Mouse (Mus musculus) liver, embryonic 11.5 days (tissue): ENCODE data around the gene Myb. TPM values are rescaled to one million over a fixed set of nuclear protein-coding genes. Genes with fewer than 3 reads are reported as not detected.
"Not testable (repeated sequence)": the region's sequence is repeated elsewhere in the genome, so short reads cannot be mapped to it uniquely, and the experiment has no call there.

Experiments
- ATAC-seq: fragments of 200-750 bp; cut with Nextera tagmentation; replicated peaks from 2 replicates; pipeline ENCODE4 v1.8.0; 2017; ENCODE audit warnings: moderate number of reproducible peaks, mild to moderate bottlenecking, moderate TSS enrichment, moderate library complexity; ENCODE audit not compliant: low FRiP score
- DNase-seq: peaks from one replicate; pipeline ENCODE4 v3.0.0-alpha.2; 2017; ENCODE audit warnings: low spot score
- H3K27ac ChIP-seq: fragments of 300-500 bp; sonication (generic); 2 replicates; pipeline ENCODE4 v1.5.1; 2014; ENCODE audit warnings: mild to moderate bottlenecking, low read depth, low read length, control low read depth
- H3K27me3 ChIP-seq: fragments of 300-500 bp; sonication (generic); replicated peaks from 2 replicates; pipeline ENCODE4 v1.6.1; 2014; ENCODE audit warnings: low read length, mixed read lengths; ENCODE audit not compliant: control insufficient read depth, insufficient read depth
- H3K36me3 ChIP-seq: fragments of 300-500 bp; sonication (generic); 2 replicates; pipeline ENCODE4 v1.6.1; 2014; ENCODE audit warnings: mild to moderate bottlenecking, low read length, moderate library complexity, mixed read lengths; ENCODE audit not compliant: control insufficient read depth, insufficient read depth
- H3K4me1 ChIP-seq: fragments of 300-500 bp; sonication (generic); replicated peaks from 2 replicates; pipeline ENCODE4 v1.6.1; 2014; ENCODE audit warnings: low read length, mixed read lengths; ENCODE audit not compliant: control insufficient read depth, insufficient read depth
- H3K4me2 ChIP-seq: fragments of 300-500 bp; sonication (generic); 2 replicates; pipeline ENCODE4 v1.6.1; 2014; ENCODE audit warnings: mild to moderate bottlenecking, control low read depth, moderate library complexity
- H3K4me3 ChIP-seq: fragments of 300-500 bp; sonication (generic); 2 replicates; pipeline ENCODE4 v1.5.1; 2014; ENCODE audit warnings: low read depth, low read length, control low read depth
- H3K9ac ChIP-seq: fragments of 300-500 bp; sonication (generic); 2 replicates; pipeline ENCODE4 v1.6.1; 2014; ENCODE audit warnings: low read depth, low read length, control low read depth
- H3K9me3 ChIP-seq: fragments of 300-500 bp; sonication (generic); 2 replicates; pipeline ENCODE4 v1.6.1; 2016; ENCODE audit warnings: low read length, inconsistent platforms, mixed read lengths; ENCODE audit not compliant: control insufficient read depth
- WGBS: fragments of 180-500 bp; shearing (Covaris S2); extraction: QIAGEN DNeasy Blood & Tissue Kit; methylation state at CpG from one replicate; pipeline ENCODE4 v1.1.7; 2014; 5-methylcytosine and 5-hydroxymethylcytosine counted together
- polyA plus RNA-seq: library from polyadenylated mRNA; unstranded; fragments of >200 nt; fragmentation: Nextera tagmentation; extraction: Ambion mirVana; gene quantifications from 2 replicates; pipeline ENCODE4 v1.2.1, GENCODE M21; 2014

The Myb gene
- polyA plus RNA-seq, 1 experiment from 2014 or later, result 40.3 TPM

DNA sequence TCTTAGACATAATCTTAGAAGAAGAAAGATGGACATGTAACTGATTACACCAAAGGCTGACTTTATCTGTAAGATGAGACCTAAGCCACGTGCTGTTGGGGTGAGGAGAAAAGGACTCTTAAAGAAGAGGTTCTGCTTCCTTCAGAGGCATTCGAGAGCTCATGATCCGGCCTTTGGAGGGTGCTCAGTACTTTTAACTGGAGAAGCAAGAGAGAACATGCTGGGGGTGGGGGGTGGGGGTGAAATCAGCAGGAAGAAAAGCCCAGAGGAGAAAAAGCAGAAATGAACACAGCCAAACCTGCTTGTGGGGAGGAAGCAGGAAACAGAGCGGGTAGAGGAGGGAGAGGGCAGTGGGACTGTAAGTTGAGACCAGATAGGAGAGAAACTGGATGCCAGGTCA lies 7.4 kb downstream of the Myb start:
- DNase-seq (no peak), ATAC-seq (no peak)
- Histone ChIP-seq H3K4me1 (peaks cover 13% of the 10 kb centered on the region), H3K4me3 (no peak overlapping the region), H3K36me3 (peaks cover under 1% of the 10 kb centered on the region; the same call in 1 of the 2 replicates), H3K9me3 (no peaks in the 10 kb centered on the region), H3K9ac (no peak overlapping the region), H3K27ac (no peak overlapping the region), H3K4me2 (no peak overlapping the region), H3K27me3 (0 out of 2 replicates have a peak, but pooled peaks cover 3% of the 10 kb centered on the region)
- 54% methylated on average over 4 of the region's 4 CpGs for WGBS

DNA sequence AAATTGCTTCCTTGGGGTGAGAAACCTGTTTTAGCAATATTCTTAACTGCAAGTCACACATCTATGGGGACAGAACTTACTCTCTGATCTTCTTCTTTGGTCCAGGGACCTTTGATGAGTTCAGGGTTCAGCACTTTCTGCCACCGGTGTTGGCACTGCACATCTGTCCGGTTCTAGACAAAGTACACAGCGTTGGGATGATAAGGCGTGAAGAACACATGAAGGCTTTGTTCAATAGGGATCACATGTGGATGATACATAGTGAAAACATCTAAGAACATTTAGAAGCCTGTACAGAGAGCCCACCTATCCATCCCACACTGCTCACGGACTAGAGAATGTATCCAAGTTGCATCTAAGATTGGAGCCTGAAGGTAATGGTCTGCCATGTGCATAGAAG lies 8.0 kb downstream of the Myb start:
- peaks cover 3% of the 10 kb centered on the region; the same call in 1 of the 2 replicates for H3K36me3 ChIP-seq
- 84% methylated on average over 5 of the region's 5 CpGs for WGBS

GRCm38 (mm10) chr10:21151320-21151719 lies 9.5 kb downstream of the Myb start:
- peaks cover 3% of the 10 kb centered on the region; the same call in 1 of the 2 replicates for H3K36me3 ChIP-seq
- ATAC-seq (no peak), DNase-seq (no peak)
- H3K4me2 ChIP-seq, result no peak overlapping the region
- H3K9ac ChIP-seq, result no peak overlapping the region
- no peak overlapping the region for H3K4me3 ChIP-seq
- H3K9me3 ChIP-seq, result no peaks in the 10 kb centered on the region
- no peaks in the 10 kb centered on the region for H3K27me3 ChIP-seq
- H3K27ac ChIP-seq, result no peak overlapping the region
- peaks cover 4% of the 10 kb centered on the region; the same call in 1 of the 2 replicates for H3K4me1 ChIP-seq

More for the DNA sequence above, 8.0 kb downstream of the Myb start:
- Histone ChIP-seq H3K9ac (no peak overlapping the region), H3K4me1 (peaks cover 7% of the 10 kb centered on the region; the same call in 1 of the 2 replicates), H3K27ac (no peak overlapping the region), H3K27me3 (no peaks in the 10 kb centered on the region), H3K9me3 (no peaks in the 10 kb centered on the region), H3K4me2 (no peak overlapping the region), H3K4me3 (no peak overlapping the region)
- DNase-seq, result no peak
- ATAC-seq, result no peak

DNA sequence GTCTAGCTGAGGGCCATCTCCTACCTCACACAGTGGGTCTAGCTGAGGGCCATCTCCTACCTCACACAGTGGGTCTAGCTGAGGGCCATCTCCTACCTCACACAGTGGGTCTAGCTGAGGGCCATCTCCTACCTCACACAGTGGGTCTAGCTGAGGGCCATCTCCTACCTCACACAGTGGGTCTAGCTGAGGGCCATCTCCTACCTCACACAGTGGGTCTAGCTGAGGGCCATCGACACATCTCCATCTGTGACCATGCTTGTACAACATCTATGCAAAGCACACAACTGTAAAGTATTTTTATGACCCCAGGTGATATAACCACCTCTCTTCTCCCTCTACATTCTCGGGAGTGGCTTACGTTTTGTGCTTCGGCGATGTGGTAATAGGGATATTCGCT lies 10.8 kb downstream of the Myb start:
- 93% methylated on average over 6 of the region's 6 CpGs for WGBS
- H3K4me2 ChIP-seq, ATAC-seq, H3K27ac ChIP-seq, H3K4me3 ChIP-seq, H3K9me3 ChIP-seq, H3K36me3 ChIP-seq, H3K4me1 ChIP-seq, DNase-seq, H3K9ac ChIP-seq, H3K27me3 ChIP-seq: not testable (repeated sequence)

DNA sequence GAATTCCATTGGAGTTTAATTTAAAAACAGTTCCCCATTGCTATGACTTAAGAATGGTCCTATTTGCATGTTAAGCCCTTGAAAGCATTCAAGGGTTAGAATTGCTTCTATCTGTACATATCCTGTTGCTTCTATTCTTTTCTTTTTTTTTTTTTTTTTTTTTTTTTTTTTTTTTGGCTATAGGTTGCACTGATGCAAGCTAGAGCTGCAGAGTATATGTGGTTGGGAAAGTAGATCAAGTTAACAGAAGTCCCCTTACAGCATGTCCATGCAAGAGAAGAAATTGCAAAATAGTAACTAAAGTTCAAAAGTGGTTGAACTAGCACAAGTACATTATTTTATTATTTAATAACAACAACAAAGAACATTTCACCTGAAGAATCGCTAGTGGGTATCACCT lies 14.1 kb downstream of the Myb start:
- ATAC-seq, result no peak
- no peak for DNase-seq
- WGBS, result 82% methylated on average over 1 of the region's 1 CpGs
- peaks cover 5% of the 10 kb centered on the region; the same call in 1 of the 2 replicates for H3K36me3 ChIP-seq
- H3K9ac ChIP-seq, result no peak overlapping the region
- H3K4me1 ChIP-seq, result no peaks in the 10 kb centered on the region
- H3K9me3 ChIP-seq, result no peaks in the 10 kb centered on the region
- no peak overlapping the region for H3K27ac ChIP-seq
- no peak overlapping the region for H3K4me3 ChIP-seq
- no peaks in the 10 kb centered on the region for H3K27me3 ChIP-seq
- H3K4me2 ChIP-seq, result no peak overlapping the region

DNA sequence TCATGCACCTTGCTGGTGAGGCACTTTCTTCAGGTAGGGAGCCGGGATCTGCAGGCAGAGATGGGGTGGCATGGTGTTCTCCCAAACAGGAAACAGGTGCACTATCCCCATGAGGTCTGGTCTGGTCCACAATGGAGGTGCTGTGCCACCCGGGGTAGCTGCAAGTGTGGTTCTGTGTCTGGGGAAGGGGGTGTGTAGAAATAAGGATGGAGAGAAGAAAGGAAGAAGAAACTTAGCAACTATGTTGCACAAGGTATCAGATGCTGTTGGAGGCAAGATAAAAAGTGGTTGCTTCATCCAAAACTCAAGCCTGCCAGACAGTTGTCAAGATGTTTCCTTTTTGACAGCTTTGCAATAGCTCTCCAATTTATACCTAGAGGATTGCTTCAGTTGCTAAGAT lies 14.5 kb downstream of the Myb start:
- no peaks in the 10 kb centered on the region for H3K27me3 ChIP-seq
- 77% methylated on average over 2 of the region's 2 CpGs for WGBS
- no peaks in the 10 kb centered on the region for H3K9me3 ChIP-seq
- peaks cover 5% of the 10 kb centered on the region; the same call in 1 of the 2 replicates for H3K36me3 ChIP-seq
- no peaks in the 10 kb centered on the region for H3K4me1 ChIP-seq
- no peak overlapping the region for H3K4me2 ChIP-seq
- no peak for ATAC-seq
- peak; percentile 30 for DNase-seq
- H3K9ac ChIP-seq, result no peak overlapping the region
- no peak overlapping the region for H3K4me3 ChIP-seq
- H3K27ac ChIP-seq, result no peak overlapping the region

DNA sequence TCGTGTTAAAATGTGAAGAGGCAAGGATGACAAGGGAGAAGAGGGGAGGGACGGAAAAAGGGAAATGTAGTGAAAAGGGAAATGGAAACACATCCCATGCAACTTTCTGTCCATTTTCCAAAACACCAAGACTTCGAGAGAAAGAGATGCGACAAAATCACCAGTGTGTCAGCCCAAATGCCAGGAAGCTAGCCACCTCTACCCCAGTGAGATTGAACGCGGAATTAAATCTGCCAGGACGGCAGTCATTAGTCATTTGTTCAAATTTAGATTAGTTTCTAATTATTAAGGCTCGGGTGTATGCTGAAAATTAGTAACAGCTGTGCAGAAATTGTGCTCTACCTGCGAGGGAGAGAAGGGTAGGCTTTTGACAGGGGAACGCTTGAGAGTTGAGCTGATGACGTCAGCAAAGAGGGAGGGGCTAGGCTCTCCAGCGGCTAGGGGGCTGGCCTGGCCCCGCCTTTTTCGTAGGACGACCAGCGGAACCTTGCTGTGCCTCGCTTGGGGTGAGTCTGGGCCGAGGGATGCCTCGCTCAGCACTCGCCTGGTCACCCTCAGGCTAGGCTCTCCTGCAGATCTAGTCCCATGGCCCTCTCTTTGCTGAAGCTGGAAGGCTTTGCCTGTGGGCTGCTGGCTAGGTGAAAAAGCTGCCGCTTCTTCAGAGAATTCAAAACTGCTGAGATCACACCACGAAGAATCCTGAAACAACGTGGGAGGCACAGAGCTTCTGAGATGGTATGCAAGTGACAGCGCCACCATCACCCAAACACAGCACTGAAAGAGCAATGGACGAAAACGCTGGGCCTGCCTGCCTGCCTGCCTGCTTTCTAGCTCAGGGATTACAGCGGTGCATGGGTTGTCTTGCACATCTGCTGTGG lies 15.9 kb downstream of the Myb start:
- H3K9me3 ChIP-seq, result no peaks in the 10 kb centered on the region
- WGBS, result 47% methylated on average over 27 of the region's 27 CpGs
- no peak overlapping the region for H3K27ac ChIP-seq
- DNase-seq, result peak; percentile 66
- peak overlapping the region; percentile 61 for H3K4me2 ChIP-seq
- no peak overlapping the region for H3K9ac ChIP-seq
- H3K4me3 ChIP-seq, result peak overlapping the region; percentile 32
- ATAC-seq, result peak; percentile 75
- no peaks in the 10 kb centered on the region for H3K27me3 ChIP-seq
- no peaks in the 10 kb centered on the region for H3K4me1 ChIP-seq
- H3K36me3 ChIP-seq, result peaks cover 5% of the 10 kb centered on the region; the same call in 1 of the 2 replicates

DNA sequence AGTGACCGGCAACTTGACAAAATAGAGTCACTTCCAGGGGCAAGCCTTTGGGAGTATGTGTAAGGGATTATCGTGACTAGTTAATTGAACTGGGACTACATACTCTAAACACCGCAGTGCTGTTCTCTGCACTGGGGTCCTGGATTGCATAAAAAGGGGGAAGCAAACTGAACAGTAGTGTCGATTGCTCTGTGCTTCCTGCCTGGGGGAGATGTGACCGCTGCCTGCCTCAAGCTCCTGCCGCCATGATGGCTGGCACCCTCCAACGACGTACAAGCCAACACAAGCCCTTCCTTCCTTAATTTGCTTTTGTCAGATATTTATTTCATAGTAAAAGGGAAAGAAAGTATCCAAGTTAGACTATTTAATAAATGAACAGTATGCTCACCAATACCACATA lies 25.5 kb downstream of the Myb start:
- Histone ChIP-seq H3K9me3 (no peaks in the 10 kb centered on the region), H3K36me3 (no peaks in the 10 kb centered on the region), H3K4me3 (no peak overlapping the region), H3K9ac (no peak overlapping the region), H3K4me2 (no peak overlapping the region), H3K27me3 (no peaks in the 10 kb centered on the region), H3K27ac (no peak overlapping the region), H3K4me1 (no peaks in the 10 kb centered on the region)
- no peak for ATAC-seq
- no peak for DNase-seq
- WGBS, result 74% methylated on average over 8 of the region's 8 CpGs
